Mouse (Mus musculus): ENCODE measurements around the gene M1ap. TPM values are rescaled to one million over a fixed set of nuclear protein-coding genes. Genes with fewer than 3 reads are reported as not detected.

M1ap gene
- not detected for polyA plus RNA-seq (2014; fragmentation: Illumina TruSeq; extraction: RNeasy Lipid Tissue Mini Kit (QIAGEN cat#74804); ENCODE audit: low read depth, low replicate concordance)

DNA sequence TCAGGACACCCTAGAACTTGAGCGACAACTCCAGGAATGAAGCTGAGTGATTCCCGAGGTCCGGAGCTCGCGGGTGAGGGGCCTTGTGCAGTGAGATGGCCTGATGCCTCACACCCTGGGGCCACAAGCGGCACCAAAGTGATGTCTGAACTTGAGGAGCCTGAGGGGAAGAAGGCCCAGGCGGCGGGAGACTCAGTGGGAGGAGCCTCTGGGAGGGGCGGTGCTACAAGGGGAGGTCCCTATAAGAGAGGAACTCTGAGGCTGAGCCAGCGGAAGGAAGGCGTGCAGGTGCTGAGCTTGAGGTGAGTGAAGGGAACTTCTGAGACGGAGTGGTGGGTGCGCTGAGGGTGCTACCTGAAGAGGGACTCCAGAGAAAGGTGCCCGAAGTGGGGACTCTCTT is at the start of gene M1ap:
TSS of gene M1ap (plus strand) at position 252 of the 400 bp plus-strand sequence.

DNA sequence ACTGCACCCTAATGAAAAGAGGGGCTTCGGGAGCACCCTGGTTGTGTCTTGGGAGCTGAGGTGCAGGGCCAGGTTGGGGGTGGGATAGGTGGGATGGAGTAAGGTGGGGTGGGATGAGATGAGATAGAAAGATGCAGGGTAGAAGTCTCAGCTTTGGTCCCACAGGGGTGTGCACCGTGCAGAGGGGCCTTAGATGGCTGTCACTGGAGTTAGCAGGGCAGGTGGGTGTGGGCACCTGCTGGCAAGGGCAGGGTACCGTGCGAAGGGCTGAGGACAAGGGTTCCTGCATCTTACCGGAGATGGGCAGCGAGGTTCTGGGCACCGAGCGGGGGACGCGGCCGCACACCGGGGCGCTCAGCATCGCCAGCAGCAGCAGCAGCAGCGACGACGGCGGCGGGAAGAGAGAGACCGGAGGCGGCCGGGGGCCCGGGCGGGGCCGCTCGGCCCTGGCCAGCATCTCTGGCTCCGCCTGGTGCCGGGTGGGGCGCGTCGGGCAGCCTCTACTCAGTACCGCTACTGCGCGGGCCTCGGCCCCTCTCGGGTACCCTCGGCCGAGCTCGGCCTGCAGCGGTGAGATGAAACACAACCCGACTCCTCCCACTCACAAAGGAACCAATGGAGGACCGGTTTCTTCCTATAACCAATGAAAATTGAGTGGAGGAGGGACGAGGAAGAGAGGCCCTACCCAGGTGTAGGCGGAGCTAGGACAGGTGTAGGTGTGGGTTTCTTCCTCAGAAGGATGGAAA is 7.4 kb upstream of the M1ap start, which contains the start of gene Sema4f:
TSS of gene Sema4f (minus strand) at position 603 of the 746 bp plus-strand sequence.

GRCm38 (mm10) chr6:83033249-83034185 is 86.8 kb downstream of the M1ap start, which contains the start of the genes Dok1 and Loxl3:
Gene Dok1, minus strand, starts transcription at chr6:83033471.
Gene Loxl3, plus strand, starts transcription at chr6:83034173.

DNA sequence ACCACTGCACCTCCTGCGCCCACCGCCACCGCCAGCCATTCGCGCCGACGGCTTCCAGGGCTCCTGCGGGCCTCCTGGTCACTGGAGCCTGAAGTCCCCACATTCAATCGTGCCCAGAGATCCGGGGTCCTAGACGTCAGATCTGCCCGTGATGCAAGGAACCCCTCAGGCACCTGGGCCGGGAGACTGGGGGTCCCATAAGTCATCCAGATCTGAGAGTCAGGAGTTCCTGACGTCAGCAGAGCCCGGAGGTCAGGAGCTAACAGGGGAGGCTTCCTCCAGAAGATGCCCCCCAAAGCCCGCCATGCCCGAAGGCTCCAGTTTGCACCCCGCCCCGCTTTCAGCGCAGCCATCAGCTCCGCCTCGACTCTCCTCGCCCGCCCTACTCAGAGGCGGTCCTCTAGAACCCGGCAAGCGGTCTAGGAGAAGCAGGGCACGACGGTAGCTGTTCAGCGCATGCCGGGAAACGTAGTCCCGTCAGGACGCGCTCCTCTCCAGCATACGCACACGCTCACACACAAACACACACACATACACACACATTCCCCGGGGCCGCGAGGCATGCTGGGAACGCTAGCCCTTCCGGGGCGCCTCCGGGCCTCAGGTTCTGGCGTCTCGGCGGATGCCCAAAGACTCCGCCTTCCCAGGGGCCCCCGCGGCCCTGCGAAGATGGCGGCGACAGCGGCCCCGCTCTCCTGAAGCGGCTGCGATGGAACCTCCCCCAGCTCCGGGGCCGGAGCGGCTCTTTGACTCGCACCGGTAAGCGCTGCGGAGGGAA is 107.6 kb downstream of the M1ap start, which contains the start of gene Aup1:
TSS of gene Aup1 (plus strand) at position 448 of the 778 bp plus-strand sequence.

DNA sequence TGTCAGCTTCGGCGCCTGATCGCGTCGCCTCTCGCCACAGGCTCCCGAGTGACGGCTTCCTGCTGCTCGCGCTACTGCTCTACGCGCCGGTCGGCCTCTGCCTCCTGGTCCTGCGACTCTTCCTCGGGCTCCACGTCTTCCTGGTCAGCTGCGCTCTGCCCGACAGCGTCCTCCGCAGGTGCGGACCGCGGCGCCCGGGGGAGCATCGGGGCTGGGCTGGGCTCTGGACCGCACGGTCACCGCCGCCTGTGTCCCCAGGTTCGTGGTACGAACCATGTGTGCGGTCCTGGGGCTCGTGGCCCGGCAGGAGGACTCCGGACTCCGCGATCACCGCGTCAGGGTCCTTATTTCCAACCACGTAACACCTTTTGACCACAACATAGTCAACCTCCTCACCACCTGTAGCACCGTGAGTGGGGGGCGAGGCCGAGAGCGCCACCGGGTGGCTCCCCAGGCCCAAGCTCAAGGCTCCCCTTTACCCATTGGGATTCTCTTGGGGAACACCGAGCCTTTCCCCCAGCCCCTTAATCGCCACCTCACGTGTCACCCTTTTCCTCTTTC is 108.2 kb downstream of the M1ap start, which contains the start of gene Htra2:
TSS of gene Htra2 (minus strand) at position 403 of the 561 bp plus-strand sequence.

DNA sequence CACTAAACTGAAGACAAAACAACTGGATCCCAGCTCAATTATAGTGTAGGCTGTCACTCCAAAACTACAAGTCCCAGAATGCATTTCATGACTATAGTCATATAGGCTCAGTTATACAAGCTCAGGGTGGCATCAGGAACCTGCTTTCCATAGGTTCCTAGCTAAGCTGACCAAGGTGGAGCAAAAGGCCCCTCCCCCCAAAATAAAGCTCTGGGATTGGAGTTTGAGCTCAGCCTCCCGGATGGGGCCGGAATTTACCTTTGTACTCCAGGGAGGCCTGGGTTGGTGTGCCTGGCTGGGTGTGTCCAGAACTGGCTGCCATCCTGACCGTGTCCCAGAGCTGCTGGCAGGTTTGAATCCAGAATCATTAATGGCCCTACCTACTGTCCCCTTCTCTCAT is 111.1 kb downstream of the M1ap start, which contains the start of gene Dqx1:
TSS of gene Dqx1 (plus strand) at position 55 of the 400 bp plus-strand sequence.

GRCm38 (mm10) chr6:83070247-83070310 is 123.4 kb downstream of the M1ap start, which contains the start of gene Tlx2:
Gene Tlx2, minus strand, starts transcription at chr6:83070293.

GRCm38 (mm10) chr6:83077630-83078323 is 131.1 kb downstream of the M1ap start, which contains the start of gene Pcgf1:
Gene Pcgf1, plus strand, starts transcription at chr6:83077869.

Other genes with a start within 250 kb of the M1ap start
- gene Pole4, start 241.5 kb upstream of the M1ap start, polyA plus RNA-seq (2014; fragmentation: Illumina TruSeq; extraction: RNeasy Lipid Tissue Mini Kit (QIAGEN cat#74804); ENCODE audit: low read depth, low replicate concordance): 65.1 TPM
- gene Hk2, start 172.4 kb upstream of the M1ap start, polyA plus RNA-seq (2014; fragmentation: Illumina TruSeq; extraction: RNeasy Lipid Tissue Mini Kit (QIAGEN cat#74804); ENCODE audit: low read depth, low replicate concordance): 1.5 TPM
- not detected for gene Sema4f, start 7.1 kb upstream of the M1ap start, polyA plus RNA-seq (2014; fragmentation: Illumina TruSeq; extraction: RNeasy Lipid Tissue Mini Kit (QIAGEN cat#74804); ENCODE audit: low read depth, low replicate concordance)
- gene Dok1, start 86.6 kb downstream of the M1ap start, polyA plus RNA-seq (2014; fragmentation: Illumina TruSeq; extraction: RNeasy Lipid Tissue Mini Kit (QIAGEN cat#74804); ENCODE audit: low read depth, low replicate concordance): not detected
- gene Loxl3, start 87.3 kb downstream of the M1ap start, polyA plus RNA-seq (2014; fragmentation: Illumina TruSeq; extraction: RNeasy Lipid Tissue Mini Kit (QIAGEN cat#74804); ENCODE audit: low read depth, low replicate concordance): 0.40 TPM
- 23.3 TPM for gene Aup1, start 107.6 kb downstream of the M1ap start, polyA plus RNA-seq (2014; fragmentation: Illumina TruSeq; extraction: RNeasy Lipid Tissue Mini Kit (QIAGEN cat#74804); ENCODE audit: low read depth, low replicate concordance)
- 4.0 TPM for gene Htra2, start 108.4 kb downstream of the M1ap start, polyA plus RNA-seq (2014; fragmentation: Illumina TruSeq; extraction: RNeasy Lipid Tissue Mini Kit (QIAGEN cat#74804); ENCODE audit: low read depth, low replicate concordance)
- gene Dqx1, start 110.9 kb downstream of the M1ap start, polyA plus RNA-seq (2014; fragmentation: Illumina TruSeq; extraction: RNeasy Lipid Tissue Mini Kit (QIAGEN cat#74804); ENCODE audit: low read depth, low replicate concordance): 1.6 TPM
- gene Tlx2, start 123.4 kb downstream of the M1ap start, polyA plus RNA-seq (2014; fragmentation: Illumina TruSeq; extraction: RNeasy Lipid Tissue Mini Kit (QIAGEN cat#74804); ENCODE audit: low read depth, low replicate concordance): not detected
- 4.5 TPM for gene Pcgf1, start 131.0 kb downstream of the M1ap start, polyA plus RNA-seq (2014; fragmentation: Illumina TruSeq; extraction: RNeasy Lipid Tissue Mini Kit (QIAGEN cat#74804); ENCODE audit: low read depth, low replicate concordance)
- gene Lbx2, start 139.5 kb downstream of the M1ap start, polyA plus RNA-seq (2014; fragmentation: Illumina TruSeq; extraction: RNeasy Lipid Tissue Mini Kit (QIAGEN cat#74804); ENCODE audit: low read depth, low replicate concordance): not detected
- gene Ccdc142, start 154.7 kb downstream of the M1ap start, polyA plus RNA-seq (2014; fragmentation: Illumina TruSeq; extraction: RNeasy Lipid Tissue Mini Kit (QIAGEN cat#74804); ENCODE audit: low read depth, low replicate concordance): not detected
- 0.61 TPM for gene Gm42688, start 154.7 kb downstream of the M1ap start, polyA plus RNA-seq (2014; fragmentation: Illumina TruSeq; extraction: RNeasy Lipid Tissue Mini Kit (QIAGEN cat#74804); ENCODE audit: low read depth, low replicate concordance)
- 30.5 TPM for gene Mrpl53, start 162.1 kb downstream of the M1ap start, polyA plus RNA-seq (2014; fragmentation: Illumina TruSeq; extraction: RNeasy Lipid Tissue Mini Kit (QIAGEN cat#74804); ENCODE audit: low read depth, low replicate concordance)
- gene Mogs, start 168.6 kb downstream of the M1ap start, polyA plus RNA-seq (2014; fragmentation: Illumina TruSeq; extraction: RNeasy Lipid Tissue Mini Kit (QIAGEN cat#74804); ENCODE audit: low read depth, low replicate concordance): 3.1 TPM
- 4.3 TPM for gene Wbp1, start 174.7 kb downstream of the M1ap start, polyA plus RNA-seq (2014; fragmentation: Illumina TruSeq; extraction: RNeasy Lipid Tissue Mini Kit (QIAGEN cat#74804); ENCODE audit: low read depth, low replicate concordance)
- gene Ino80b, start 178.5 kb downstream of the M1ap start, polyA plus RNA-seq (2014; fragmentation: Illumina TruSeq; extraction: RNeasy Lipid Tissue Mini Kit (QIAGEN cat#74804); ENCODE audit: low read depth, low replicate concordance): 0.66 TPM
- gene Rtkn, start 188.6 kb downstream of the M1ap start, polyA plus RNA-seq (2014; fragmentation: Illumina TruSeq; extraction: RNeasy Lipid Tissue Mini Kit (QIAGEN cat#74804); ENCODE audit: low read depth, low replicate concordance): not detected
- 0.34 TPM for gene Wdr54, start 209.5 kb downstream of the M1ap start, polyA plus RNA-seq (2014; fragmentation: Illumina TruSeq; extraction: RNeasy Lipid Tissue Mini Kit (QIAGEN cat#74804); ENCODE audit: low read depth, low replicate concordance)
- gene 1700003E16Rik, start 209.5 kb downstream of the M1ap start, polyA plus RNA-seq (2014; fragmentation: Illumina TruSeq; extraction: RNeasy Lipid Tissue Mini Kit (QIAGEN cat#74804); ENCODE audit: low read depth, low replicate concordance): not detected
- gene Dctn1, start 219.0 kb downstream of the M1ap start, polyA plus RNA-seq (2014; fragmentation: Illumina TruSeq; extraction: RNeasy Lipid Tissue Mini Kit (QIAGEN cat#74804); ENCODE audit: low read depth, low replicate concordance): 5.5 TPM